Mouse (Mus musculus): ENCODE measurements around the gene Gtsf1. TPM values are rescaled to one million over a fixed set of nuclear protein-coding genes. Genes with fewer than 3 reads are reported as not detected.
A peak's percentile ranks its signal among the peaks of the same experiment; 100 is the strongest.

Gtsf1 gene
- polyA plus RNA-seq, 1 experiment from 2014 or later: not detected

- ATAC-seq (ENCODE audit: low read depth): no peak
- Histone ChIP-seq H3K27me3 (ENCODE audit: control insufficient read depth, insufficient read depth, low read depth, low read length) (no peaks in the 10 kb centered on the region), H3K27ac (ENCODE audit: low read length) (no peak overlapping the region), H3K4me1 (replicated peaks; ENCODE audit: control insufficient read depth, insufficient read depth, low read length) (peaks cover 27% of the 10 kb centered on the region), H3K4me3 (ENCODE audit: low read length) (no peak overlapping the region), H3K9me3 (ENCODE audit: control insufficient read depth, low read length) (no peaks in the 10 kb centered on the region), H3K9ac (ENCODE audit: low read length) (no peak overlapping the region), H3K36me3 (ENCODE audit: control insufficient read depth, insufficient read depth, low read length) (peaks cover 4% of the 10 kb centered on the region; the same call in 1 of the 2 replicates), H3K4me2 (ENCODE audit: low read depth, low read length) (no peak overlapping the region)
- 50% methylated on average over 1 of the region's 1 CpGs for WGBS
Observed at GRCm38 (mm10) chr15:103361269-103361668, 69.0 kb downstream of the Gtsf1 start.

GRCm38 (mm10) chr15:103359869-103360602 is 70.2 kb downstream of the Gtsf1 start:
- 93% methylated on average over 5 of the region's 5 CpGs for WGBS
- H3K9ac ChIP-seq (ENCODE audit: low read length): no peak overlapping the region
- no peak overlapping the region for H3K27ac ChIP-seq (ENCODE audit: low read length)
- H3K4me1 ChIP-seq (replicated peaks; ENCODE audit: control insufficient read depth, insufficient read depth, low read length): peaks cover 26% of the 10 kb centered on the region
- no peak overlapping the region for H3K4me2 ChIP-seq (ENCODE audit: low read depth, low read length)
- H3K27me3 ChIP-seq (ENCODE audit: control insufficient read depth, insufficient read depth, low read depth, low read length): no peaks in the 10 kb centered on the region
- ATAC-seq (ENCODE audit: low read depth): no peak
- no peaks in the 10 kb centered on the region for H3K9me3 ChIP-seq (ENCODE audit: control insufficient read depth, low read length)
- no peak overlapping the region for H3K4me3 ChIP-seq (ENCODE audit: low read length)
- peaks cover 7% of the 10 kb centered on the region for H3K36me3 ChIP-seq (ENCODE audit: control insufficient read depth, insufficient read depth, low read length)

GRCm38 (mm10) chr15:103359122-103359510 is 71.2 kb downstream of the Gtsf1 start:
- WGBS: 39% methylated on average over 1 of the region's 1 CpGs
- no peaks in the 10 kb centered on the region for H3K9me3 ChIP-seq (ENCODE audit: control insufficient read depth, low read length)
- 0 out of 2 replicates have a peak, but pooled peaks have one; percentile 12 for ATAC-seq (ENCODE audit: low read depth)
- no peak overlapping the region for H3K4me2 ChIP-seq (ENCODE audit: low read depth, low read length)
- H3K9ac ChIP-seq (ENCODE audit: low read length): no peak overlapping the region
- H3K4me1 ChIP-seq (replicated peaks; ENCODE audit: control insufficient read depth, insufficient read depth, low read length): peaks cover 19% of the 10 kb centered on the region
- H3K36me3 ChIP-seq (ENCODE audit: control insufficient read depth, insufficient read depth, low read length): peaks cover 9% of the 10 kb centered on the region
- no peak overlapping the region for H3K4me3 ChIP-seq (ENCODE audit: low read length)
- no peaks in the 10 kb centered on the region for H3K27me3 ChIP-seq (ENCODE audit: control insufficient read depth, insufficient read depth, low read depth, low read length)
- no peak overlapping the region for H3K27ac ChIP-seq (ENCODE audit: low read length)

DNA sequence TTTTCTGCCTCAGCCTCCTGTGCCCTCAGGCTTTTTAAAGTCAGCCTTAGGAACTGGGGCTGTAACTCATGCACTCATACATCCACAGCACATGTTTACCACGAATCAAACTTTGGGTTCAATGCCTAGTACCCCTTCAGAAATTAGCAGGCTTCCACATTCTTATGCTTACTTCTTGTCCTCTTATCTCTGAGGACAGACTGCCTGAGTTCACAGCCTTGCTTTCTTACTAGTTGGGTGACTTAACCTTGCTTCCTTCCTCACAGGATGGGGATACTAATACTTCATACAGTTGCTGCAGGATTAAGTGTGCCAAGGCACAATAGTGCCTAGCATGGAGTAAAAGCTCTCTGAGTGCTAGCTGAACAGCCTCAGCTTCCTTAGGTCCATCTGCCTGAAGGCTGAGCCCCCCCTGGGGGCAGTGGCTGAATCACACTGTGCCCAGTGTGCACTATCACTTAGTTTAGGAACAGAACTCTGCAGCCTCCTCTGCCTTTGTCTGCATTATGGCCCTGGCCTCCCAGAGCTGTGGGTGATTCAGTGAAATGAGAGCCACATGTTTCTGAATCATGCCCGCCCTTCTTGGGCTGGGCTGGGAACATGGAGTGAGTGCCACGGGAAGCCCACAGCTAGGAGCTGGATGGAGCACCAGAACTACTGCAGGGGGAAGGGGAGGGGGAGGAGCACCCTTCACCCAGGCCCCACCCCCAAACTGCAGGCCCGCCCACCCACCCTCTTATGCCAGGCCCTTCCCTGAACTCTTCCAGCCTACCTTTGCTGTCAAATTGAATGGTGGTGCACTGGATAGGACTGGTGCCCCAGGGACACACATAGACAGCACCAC is 71.8 kb downstream of the Gtsf1 start:
- Histone ChIP-seq H3K4me3 (ENCODE audit: low read length) (no peak overlapping the region), H3K9ac (ENCODE audit: low read length) (no peak overlapping the region), H3K4me2 (ENCODE audit: low read depth, low read length) (no peak overlapping the region), H3K27ac (ENCODE audit: low read length) (peak overlapping the region; percentile 62), H3K27me3 (ENCODE audit: control insufficient read depth, insufficient read depth, low read depth, low read length) (no peaks in the 10 kb centered on the region), H3K9me3 (ENCODE audit: control insufficient read depth, low read length) (no peaks in the 10 kb centered on the region), H3K36me3 (ENCODE audit: control insufficient read depth, insufficient read depth, low read length) (peaks cover 9% of the 10 kb centered on the region), H3K4me1 (replicated peaks; ENCODE audit: control insufficient read depth, insufficient read depth, low read length) (peaks cover 19% of the 10 kb centered on the region)
- ATAC-seq (ENCODE audit: low read depth): peak; percentile 53
- 29% methylated on average over 4 of the region's 4 CpGs for WGBS

DNA sequence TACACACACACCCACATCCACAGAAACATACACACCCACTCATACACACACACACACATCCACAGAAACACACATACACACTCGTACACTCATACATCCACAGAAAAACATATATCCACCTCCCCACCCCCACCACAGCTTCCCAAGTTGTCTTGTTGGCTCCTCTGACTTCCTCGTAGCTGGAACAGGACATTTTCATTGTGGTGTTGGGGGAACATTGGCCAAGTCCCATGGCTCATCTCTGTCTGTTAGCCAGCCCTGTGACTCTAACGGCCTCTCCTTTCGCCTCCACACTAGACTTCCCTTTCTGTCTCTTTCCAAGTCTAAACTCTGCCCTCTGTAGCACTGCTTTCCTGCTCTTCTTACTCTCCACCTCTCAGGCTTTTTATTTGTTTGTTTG is 72.5 kb downstream of the Gtsf1 start:
- Histone ChIP-seq H3K27me3 (ENCODE audit: control insufficient read depth, insufficient read depth, low read depth, low read length) (no peaks in the 10 kb centered on the region), H3K4me2 (ENCODE audit: low read depth, low read length) (no peak overlapping the region), H3K4me1 (replicated peaks; ENCODE audit: control insufficient read depth, insufficient read depth, low read length) (peaks cover 19% of the 10 kb centered on the region), H3K9me3 (ENCODE audit: control insufficient read depth, low read length) (no peaks in the 10 kb centered on the region), H3K36me3 (ENCODE audit: control insufficient read depth, insufficient read depth, low read length) (peaks cover 9% of the 10 kb centered on the region), H3K9ac (ENCODE audit: low read length) (no peak overlapping the region), H3K27ac (ENCODE audit: low read length) (peak overlapping the region; percentile 62), H3K4me3 (ENCODE audit: low read length) (no peak overlapping the region)
- 71% methylated on average over 4 of the region's 4 CpGs for WGBS
- no peak for ATAC-seq (ENCODE audit: low read depth)

DNA sequence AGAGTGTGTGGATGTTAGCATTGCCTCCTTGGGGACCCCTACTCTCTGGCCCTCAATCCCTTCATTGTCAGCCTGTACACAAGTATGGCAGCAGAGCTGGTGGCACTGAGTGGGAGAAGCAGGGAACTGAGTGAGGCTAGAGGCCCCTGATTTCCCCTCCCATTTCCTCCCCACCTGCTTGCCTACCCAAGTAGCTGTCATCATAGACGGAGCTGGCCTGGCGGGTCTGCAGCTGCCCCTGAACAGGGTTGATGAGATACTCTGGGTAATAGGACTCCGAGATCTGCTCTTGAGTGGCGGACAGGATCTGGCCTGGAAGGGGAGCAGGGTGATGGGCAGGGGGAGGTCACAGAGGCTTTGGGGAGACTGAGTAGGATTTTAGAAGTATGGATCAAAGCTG is 74.1 kb downstream of the Gtsf1 start:
- H3K27ac ChIP-seq (ENCODE audit: low read length): no peak overlapping the region
- 64% methylated on average over 4 of the region's 4 CpGs for WGBS

DNA sequence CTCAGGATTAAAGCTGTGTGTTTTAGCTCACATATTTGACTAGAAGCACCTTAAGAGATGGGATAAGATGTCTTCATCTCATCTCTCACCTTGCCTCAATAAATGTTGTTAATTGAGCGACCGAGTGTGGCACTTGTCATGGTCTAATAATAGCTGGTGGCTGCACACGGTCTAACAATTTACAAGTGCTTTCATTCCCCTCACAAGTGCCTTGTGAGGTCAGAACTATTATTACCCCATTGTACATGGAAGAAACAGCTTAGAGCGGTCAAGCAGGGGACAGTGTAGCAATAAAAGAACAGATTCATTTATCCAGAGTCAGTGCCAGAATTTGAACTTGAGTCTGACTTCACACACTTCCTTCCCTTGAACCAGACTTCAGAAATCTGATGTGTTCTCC is 74.8 kb downstream of the Gtsf1 start:
- Histone ChIP-seq H3K27me3 (ENCODE audit: control insufficient read depth, insufficient read depth, low read depth, low read length) (no peaks in the 10 kb centered on the region), H3K4me1 (replicated peaks; ENCODE audit: control insufficient read depth, insufficient read depth, low read length) (peaks cover 16% of the 10 kb centered on the region), H3K9me3 (ENCODE audit: control insufficient read depth, low read length) (no peaks in the 10 kb centered on the region), H3K36me3 (ENCODE audit: control insufficient read depth, insufficient read depth, low read length) (peaks cover 24% of the 10 kb centered on the region), H3K27ac (ENCODE audit: low read length) (no peak overlapping the region), H3K9ac (ENCODE audit: low read length) (no peak overlapping the region), H3K4me3 (ENCODE audit: low read length) (no peak overlapping the region), H3K4me2 (ENCODE audit: low read depth, low read length) (no peak overlapping the region)
- WGBS: 66% methylated on average over 4 of the region's 4 CpGs
- no peak for ATAC-seq (ENCODE audit: low read depth)

More for the DNA sequence above, 74.1 kb downstream of the Gtsf1 start:
- no peak overlapping the region for H3K4me3 ChIP-seq (ENCODE audit: low read length)
- H3K27me3 ChIP-seq (ENCODE audit: control insufficient read depth, insufficient read depth, low read depth, low read length): no peaks in the 10 kb centered on the region
- H3K9ac ChIP-seq (ENCODE audit: low read length): no peak overlapping the region
- peaks cover 21% of the 10 kb centered on the region for H3K36me3 ChIP-seq (ENCODE audit: control insufficient read depth, insufficient read depth, low read length)
- no peaks in the 10 kb centered on the region for H3K9me3 ChIP-seq (ENCODE audit: control insufficient read depth, low read length)
- H3K4me2 ChIP-seq (ENCODE audit: low read depth, low read length): no peak overlapping the region
- no peak for ATAC-seq (ENCODE audit: low read depth)
- peaks cover 16% of the 10 kb centered on the region for H3K4me1 ChIP-seq (replicated peaks; ENCODE audit: control insufficient read depth, insufficient read depth, low read length)

- no peaks in the 10 kb centered on the region for H3K27me3 ChIP-seq (ENCODE audit: control insufficient read depth, insufficient read depth, low read depth, low read length)
- H3K4me1 ChIP-seq (replicated peaks; ENCODE audit: control insufficient read depth, insufficient read depth, low read length): peaks cover 11% of the 10 kb centered on the region
- 86% methylated on average over 2 of the region's 2 CpGs for WGBS
- no peak overlapping the region for H3K27ac ChIP-seq (ENCODE audit: low read length)
- no peak overlapping the region for H3K9ac ChIP-seq (ENCODE audit: low read length)
- ATAC-seq (ENCODE audit: low read depth): no peak
- no peak overlapping the region for H3K4me3 ChIP-seq (ENCODE audit: low read length)
- peaks cover 28% of the 10 kb centered on the region for H3K36me3 ChIP-seq (ENCODE audit: control insufficient read depth, insufficient read depth, low read length)
- no peak overlapping the region for H3K4me2 ChIP-seq (ENCODE audit: low read depth, low read length)
- no peaks in the 10 kb centered on the region for H3K9me3 ChIP-seq (ENCODE audit: control insufficient read depth, low read length)
Observed at GRCm38 (mm10) chr15:103354690-103355089, 75.6 kb downstream of the Gtsf1 start.

DNA sequence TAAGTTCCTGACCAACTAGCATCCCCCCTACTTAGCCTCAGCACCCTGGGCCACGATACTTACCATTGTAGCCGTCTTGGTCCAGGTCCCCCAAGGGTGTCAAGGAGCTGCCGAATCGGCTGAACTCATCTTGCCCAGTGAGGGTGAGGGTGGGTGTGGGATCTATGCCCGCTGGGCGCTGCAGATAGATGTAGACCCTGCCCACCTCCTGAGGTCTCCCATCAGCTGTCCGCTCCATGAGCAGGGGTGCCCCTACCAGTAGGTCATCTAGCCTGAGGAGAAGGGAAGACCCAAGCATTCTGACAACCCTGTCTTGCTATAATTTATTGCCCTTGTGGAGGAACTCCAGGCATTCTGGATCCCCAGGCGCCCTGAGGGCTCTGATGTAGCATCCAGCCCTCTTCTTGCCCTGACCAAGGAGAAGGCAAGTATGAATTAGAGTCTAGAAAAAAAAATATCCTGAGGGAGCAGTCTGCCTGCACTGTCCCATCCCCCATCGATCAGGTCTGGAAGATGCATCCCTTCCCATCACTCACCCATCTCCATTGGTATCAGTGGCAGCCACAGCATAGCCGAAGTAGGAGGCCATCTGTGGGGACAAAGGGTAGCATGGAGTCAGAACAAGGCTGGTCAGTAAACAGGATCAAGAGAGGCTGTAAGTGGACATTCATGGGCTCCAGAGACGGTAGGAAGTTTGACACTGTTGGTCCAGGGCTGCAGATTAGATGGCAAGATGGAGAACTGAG is 76.6 kb downstream of the Gtsf1 start:
- Histone ChIP-seq H3K4me3 (ENCODE audit: low read length) (no peak overlapping the region), H3K4me2 (ENCODE audit: low read depth, low read length) (no peak overlapping the region), H3K9ac (ENCODE audit: low read length) (no peak overlapping the region), H3K9me3 (ENCODE audit: control insufficient read depth, low read length) (no peaks in the 10 kb centered on the region), H3K4me1 (replicated peaks; ENCODE audit: control insufficient read depth, insufficient read depth, low read length) (peaks cover 3% of the 10 kb centered on the region; the same call in 1 of the 2 replicates), H3K27ac (ENCODE audit: low read length) (no peak overlapping the region), H3K36me3 (ENCODE audit: control insufficient read depth, insufficient read depth, low read length) (peaks cover 29% of the 10 kb centered on the region), H3K27me3 (ENCODE audit: control insufficient read depth, insufficient read depth, low read depth, low read length) (no peaks in the 10 kb centered on the region)
- WGBS: 87% methylated on average over 11 of the region's 11 CpGs
- no peak for ATAC-seq (ENCODE audit: low read depth)

All from lung, embryonic 16.5 days (tissue).